Mouse (Mus musculus): ENCODE measurements around the gene Tstd2. TPM values are rescaled to one million over a fixed set of nuclear protein-coding genes. Genes with fewer than 3 reads are reported as not detected.

Tstd2 gene
- polyA plus RNA-seq, 1 experiment from 2014 or later: 39.2 TPM

DNA sequence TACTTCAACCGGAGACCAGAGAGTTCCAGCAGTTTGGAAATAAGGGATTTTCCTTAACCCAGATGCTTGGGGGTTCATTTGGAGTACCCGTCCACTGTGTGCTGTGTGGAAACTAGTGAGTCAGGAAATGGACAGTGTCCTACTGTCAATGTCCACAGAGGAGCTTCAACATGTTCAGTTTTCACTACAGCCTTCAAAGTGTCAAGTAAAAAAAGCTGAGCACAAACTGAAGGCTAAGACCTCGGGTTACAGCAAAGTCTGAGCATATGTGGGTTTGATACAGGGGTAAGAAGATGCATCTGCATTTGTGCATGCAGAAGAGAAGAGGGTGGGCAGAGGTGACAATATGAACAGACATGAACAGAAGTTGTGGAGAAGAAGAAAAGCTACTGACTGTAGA lies 17.7 kb downstream of the Tstd2 start:
- no peak for DNase-seq
- 78% methylated on average over 3 of the region's 3 CpGs for WGBS
- H3K4me1 ChIP-seq (ENCODE audit: insufficient read depth): no peaks in the 10 kb centered on the region
- H3K9ac ChIP-seq: no peak overlapping the region
- H3K36me3 ChIP-seq (ENCODE audit: insufficient read depth): peaks cover 94% of the 10 kb centered on the region
- no peak for TF ChIP-seq CTCF (IDR thresholded peaks at IDR 0.05; ENCODE audit: low read depth)
- H3K27ac ChIP-seq (ENCODE audit: low read depth): no peak overlapping the region
- H3K9me3 ChIP-seq (ENCODE audit: low read depth, low read length): no peaks in the 10 kb centered on the region
- no peaks in the 10 kb centered on the region for H3K27me3 ChIP-seq (ENCODE audit: insufficient read depth, low read length)
- no peak overlapping the region for H3K4me3 ChIP-seq (ENCODE audit: low read depth, low read length)
- H3K4me2 ChIP-seq: no peak overlapping the region
- no peak for ATAC-seq (ENCODE audit: insufficient read depth)

- H3K36me3 ChIP-seq (ENCODE audit: insufficient read depth): peaks cover 94% of the 10 kb centered on the region
- no peak for ATAC-seq (ENCODE audit: insufficient read depth)
- no peaks in the 10 kb centered on the region for H3K9me3 ChIP-seq (ENCODE audit: low read depth, low read length)
- 91% methylated on average over 14 of the region's 14 CpGs for WGBS
- no peak for DNase-seq
- no peak overlapping the region for H3K27ac ChIP-seq (ENCODE audit: low read depth)
- no peak overlapping the region for H3K9ac ChIP-seq
- H3K4me3 ChIP-seq (ENCODE audit: low read depth, low read length): no peak overlapping the region
- no peaks in the 10 kb centered on the region for H3K4me1 ChIP-seq (ENCODE audit: insufficient read depth)
- H3K27me3 ChIP-seq (ENCODE audit: insufficient read depth, low read length): no peaks in the 10 kb centered on the region
- no peak for TF ChIP-seq CTCF (IDR thresholded peaks at IDR 0.05; ENCODE audit: low read depth)
- H3K4me2 ChIP-seq: no peak overlapping the region
These were observed 18.9 kb downstream of the Tstd2 start for GRCm38 (mm10) chr4:46119514-46120094.

- H3K4me3 ChIP-seq (ENCODE audit: low read depth, low read length): no peak overlapping the region
- peaks cover 88% of the 10 kb centered on the region for H3K36me3 ChIP-seq (ENCODE audit: insufficient read depth)
- H3K4me2 ChIP-seq: no peak overlapping the region
- H3K27me3 ChIP-seq (ENCODE audit: insufficient read depth, low read length): no peaks in the 10 kb centered on the region
- no peak overlapping the region for H3K9ac ChIP-seq
- no peak for DNase-seq
- H3K4me1 ChIP-seq (ENCODE audit: insufficient read depth): no peaks in the 10 kb centered on the region
- TF ChIP-seq CTCF (IDR thresholded peaks at IDR 0.05; ENCODE audit: low read depth): no peak
- ATAC-seq (ENCODE audit: insufficient read depth): no peak
- H3K9me3 ChIP-seq (ENCODE audit: low read depth, low read length): no peaks in the 10 kb centered on the region
- WGBS: 93% methylated on average over 4 of the region's 4 CpGs
- H3K27ac ChIP-seq (ENCODE audit: low read depth): no peak overlapping the region
These were observed 21.0 kb downstream of the Tstd2 start for GRCm38 (mm10) chr4:46117536-46117935.

GRCm38 (mm10) chr4:46116544-46117175 lies 21.8 kb downstream of the Tstd2 start:
- Histone ChIP-seq H3K36me3 (ENCODE audit: insufficient read depth) (peaks cover 80% of the 10 kb centered on the region), H3K4me1 (ENCODE audit: insufficient read depth) (no peaks in the 10 kb centered on the region), H3K9ac (no peak overlapping the region), H3K27me3 (ENCODE audit: insufficient read depth, low read length) (no peaks in the 10 kb centered on the region), H3K4me2 (no peak overlapping the region), H3K9me3 (ENCODE audit: low read depth, low read length) (no peaks in the 10 kb centered on the region), H3K4me3 (ENCODE audit: low read depth, low read length) (no peak overlapping the region), H3K27ac (ENCODE audit: low read depth) (no peak overlapping the region)
- no peak for TF ChIP-seq CTCF (IDR thresholded peaks at IDR 0.05; ENCODE audit: low read depth)
- WGBS: 85% methylated on average over 10 of the region's 10 CpGs
- ATAC-seq (ENCODE audit: insufficient read depth) (no peak), DNase-seq (no peak)

DNA sequence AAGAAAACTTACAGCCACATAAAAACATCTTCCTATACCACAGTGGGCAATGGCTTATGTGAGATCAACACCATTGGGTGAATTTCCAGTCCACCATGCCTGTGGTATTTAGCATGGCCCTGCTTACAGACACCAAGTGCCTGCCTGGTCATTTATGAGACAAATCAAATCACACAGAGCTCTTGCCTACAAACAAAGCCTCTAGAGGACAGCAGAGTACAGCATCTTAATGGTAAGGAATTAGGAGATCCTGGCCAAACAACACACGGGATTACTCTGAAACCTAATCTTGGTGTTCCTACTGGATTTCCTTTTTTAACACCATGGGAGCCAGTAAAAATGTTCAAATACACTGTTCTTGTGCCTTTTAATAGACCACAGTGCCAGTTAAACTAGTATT lies 23.2 kb downstream of the Tstd2 start:
- ATAC-seq (ENCODE audit: insufficient read depth) (no peak), DNase-seq (no peak)
- no peak for TF ChIP-seq CTCF (IDR thresholded peaks at IDR 0.05; ENCODE audit: low read depth)
- H3K27ac ChIP-seq (ENCODE audit: low read depth): no peak overlapping the region
- H3K9me3 ChIP-seq (ENCODE audit: low read depth, low read length): no peaks in the 10 kb centered on the region
- peaks cover 71% of the 10 kb centered on the region for H3K36me3 ChIP-seq (ENCODE audit: insufficient read depth)
- no peaks in the 10 kb centered on the region for H3K4me1 ChIP-seq (ENCODE audit: insufficient read depth)
- no peaks in the 10 kb centered on the region for H3K27me3 ChIP-seq (ENCODE audit: insufficient read depth, low read length)
- no peak overlapping the region for H3K4me2 ChIP-seq
- no peak overlapping the region for H3K9ac ChIP-seq
- WGBS: 71% methylated on average over 1 of the region's 1 CpGs
- H3K4me3 ChIP-seq (ENCODE audit: low read depth, low read length): no peak overlapping the region

GRCm38 (mm10) chr4:46111361-46111760 lies 27.1 kb downstream of the Tstd2 start:
- H3K27me3 ChIP-seq (ENCODE audit: insufficient read depth, low read length): no peaks in the 10 kb centered on the region
- ATAC-seq (ENCODE audit: insufficient read depth): no peak
- no peaks in the 10 kb centered on the region for H3K4me1 ChIP-seq (ENCODE audit: insufficient read depth)
- no peak overlapping the region for H3K4me3 ChIP-seq (ENCODE audit: low read depth, low read length)
- no peak overlapping the region for H3K9ac ChIP-seq
- DNase-seq: peak; percentile 29
- TF ChIP-seq CTCF (IDR thresholded peaks at IDR 0.05; ENCODE audit: low read depth): no peak
- H3K9me3 ChIP-seq (ENCODE audit: low read depth, low read length): no peaks in the 10 kb centered on the region
- H3K4me2 ChIP-seq: no peak overlapping the region
- no peak overlapping the region for H3K27ac ChIP-seq (ENCODE audit: low read depth)
- 45% methylated on average over 3 of the region's 3 CpGs for WGBS
- peaks cover 31% of the 10 kb centered on the region for H3K36me3 ChIP-seq (ENCODE audit: insufficient read depth)

DNA sequence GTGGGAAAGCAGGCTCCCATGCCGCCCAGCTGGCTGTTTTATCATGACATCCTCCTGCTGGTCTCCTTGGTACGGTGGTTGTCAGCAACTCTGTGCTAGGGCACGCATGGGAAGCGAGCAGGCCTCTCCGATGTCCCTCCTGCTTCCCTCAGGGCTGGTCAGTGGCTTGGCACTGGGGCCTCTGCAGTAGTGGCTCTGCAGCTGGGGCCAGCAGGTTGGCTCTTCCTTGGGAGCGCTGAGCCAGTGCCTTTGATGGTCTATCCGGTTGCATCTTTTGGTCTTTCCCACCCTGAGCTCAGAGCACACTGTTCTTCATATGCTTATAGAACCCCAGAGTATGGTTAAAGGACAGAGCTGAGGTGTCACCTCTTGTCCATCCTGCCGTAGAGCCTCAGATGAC lies 28.4 kb downstream of the Tstd2 start:
- Histone ChIP-seq H3K4me1 (ENCODE audit: insufficient read depth) (no peaks in the 10 kb centered on the region), H3K4me2 (no peak overlapping the region), H3K4me3 (ENCODE audit: low read depth, low read length) (no peak overlapping the region), H3K36me3 (ENCODE audit: insufficient read depth) (peaks cover 19% of the 10 kb centered on the region), H3K9me3 (ENCODE audit: low read depth, low read length) (no peaks in the 10 kb centered on the region), H3K27ac (ENCODE audit: low read depth) (no peak overlapping the region), H3K27me3 (ENCODE audit: insufficient read depth, low read length) (no peaks in the 10 kb centered on the region), H3K9ac (no peak overlapping the region)
- no peak for TF ChIP-seq CTCF (IDR thresholded peaks at IDR 0.05; ENCODE audit: low read depth)
- DNase-seq (no peak), ATAC-seq (ENCODE audit: insufficient read depth) (no peak)
- 85% methylated on average over 8 of the region's 8 CpGs for WGBS

Measured in lung, embryonic 14.5 days (tissue).